In the genomic region with DNA sequence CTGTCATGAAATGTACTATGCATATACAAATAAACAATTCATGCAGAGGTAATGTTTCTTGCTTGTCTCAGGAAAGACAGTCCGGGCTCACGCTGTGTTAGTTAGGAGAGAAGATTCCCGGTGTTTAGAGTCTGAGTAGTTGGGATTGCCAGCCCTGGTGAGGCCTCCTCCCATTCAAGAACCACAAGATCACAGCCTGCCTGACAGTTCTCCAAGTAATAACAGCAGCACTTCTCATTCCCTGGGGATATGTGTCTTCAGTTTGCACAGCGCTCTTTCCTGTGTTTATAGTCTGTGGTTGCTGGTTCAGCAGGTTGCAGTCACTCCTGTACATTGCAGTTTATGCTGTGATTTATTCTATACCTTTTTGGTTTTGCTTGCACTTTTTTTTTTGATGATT, we compare ENCODE assay signal across 28 mouse cellular contexts.
DNase-seq lines count a peak whose midpoint lies in the region; ATAC-seq and TF ChIP-seq lines count a peak whose summit lies in the region.
"Had no signal": no experiment of that assay in that cellular context is flagged by ENCODE, and none has a peak within 500 bp of the region (broad histone marks: within the 10 kb centered on the region; RNA-seq: fewer than 3 reads in every experiment).

No protein-coding gene starts in this region.

- no peak for TF ChIP-seq CTCF in forebrain, postnatal 0 days (IDR thresholded peaks at IDR 0.05; ENCODE audit: low read depth)
- no peak for TF ChIP-seq CTCF in midbrain, postnatal 0 days (IDR thresholded peaks at IDR 0.05)
- no peak for TF ChIP-seq CTCF in cerebellum, adult 2 months (IDR thresholded peaks at IDR 0.05; ENCODE audit: borderline replicate concordance, insufficient read depth, low read depth, low read length)

- no peaks in the 10 kb centered on the region for H3K27me3 ChIP-seq in forebrain, embryonic 14.5 days (replicated peaks; ENCODE audit: control insufficient read depth, insufficient read depth, low read length)
- H3K27me3 ChIP-seq in forebrain, postnatal 0 days (ENCODE audit: insufficient read depth, low read length), result no peaks in the 10 kb centered on the region
- H3K27me3 ChIP-seq in kidney, embryonic 14.5 days (ENCODE audit: control insufficient read depth, insufficient read depth, low read length), result no peaks in the 10 kb centered on the region
- no peaks in the 10 kb centered on the region for H3K27me3 ChIP-seq in midbrain, postnatal 0 days (ENCODE audit: insufficient read depth, low read length)
- H3K27me3 ChIP-seq in midbrain, embryonic 10.5 days (ENCODE audit: low read depth, poor library complexity, severe bottlenecking), result no peaks in the 10 kb centered on the region
- no peaks in the 10 kb centered on the region; the same call in 1 of the 2 replicates for H3K27me3 ChIP-seq in cerebellum, adult 2 months (ENCODE audit: control insufficient read depth, insufficient read depth, low read length)
- H3K27me3 ChIP-seq: embryonic facial prominence, embryonic 15.5 days; forebrain, embryonic 13.5 days; heart, embryonic 15.5 days; hindbrain, embryonic 12.5 days; limb, embryonic 13.5 days; lung, embryonic 15.5 days; midbrain, embryonic 13.5 days had no signal

- no peaks in the 10 kb centered on the region for H3K4me1 ChIP-seq in forebrain, embryonic 14.5 days (ENCODE audit: control insufficient read depth, insufficient read depth, low read length)
- no peaks in the 10 kb centered on the region for H3K4me1 ChIP-seq in forebrain, postnatal 0 days (ENCODE audit: insufficient read depth)
- H3K4me1 ChIP-seq in kidney, embryonic 14.5 days (ENCODE audit: control insufficient read depth, insufficient read depth, low read length), result 0 out of 2 replicates have a peak, but pooled peaks cover 6% of the 10 kb centered on the region
- no peaks in the 10 kb centered on the region for H3K4me1 ChIP-seq in midbrain, postnatal 0 days (ENCODE audit: insufficient read depth, low read length)
- 0 out of 2 replicates have a peak, but pooled peaks cover 3% of the 10 kb centered on the region for H3K4me1 ChIP-seq in midbrain, embryonic 10.5 days
- no peaks in the 10 kb centered on the region for H3K4me1 ChIP-seq in cerebellum, adult 2 months (ENCODE audit: control insufficient read depth, insufficient read depth, low read length)
- H3K4me1 ChIP-seq: forebrain, embryonic 13.5 days; heart, embryonic 15.5 days; midbrain, embryonic 13.5 days had no signal

- 82% methylated on average over 4 of the region's 4 CpGs for WGBS in forebrain, embryonic 14.5 days
- WGBS in forebrain, postnatal 0 days, result 71% methylated on average over 4 of the region's 4 CpGs
- 67% methylated on average over 4 of the region's 4 CpGs for WGBS in kidney, embryonic 14.5 days
- WGBS in midbrain, postnatal 0 days, result 53% methylated on average over 4 of the region's 4 CpGs
- WGBS in midbrain, embryonic 10.5 days, result 76% methylated on average over 4 of the region's 4 CpGs
- WGBS in cerebellum, adult 2 months, result 61% methylated on average over 4 of the region's 4 CpGs

- no peak for ATAC-seq in forebrain, embryonic 14.5 days
- ATAC-seq in forebrain, postnatal 0 days, result no peak
- 0 out of 2 replicates have a peak, but pooled peaks have one; percentile 24 for ATAC-seq in kidney, embryonic 14.5 days (ENCODE audit: low FRiP score, low TSS enrichment)
- ATAC-seq in midbrain, postnatal 0 days (ENCODE audit: low FRiP score), result no peak
- ATAC-seq: forebrain, embryonic 13.5 days; midbrain, embryonic 13.5 days had no signal

- no peaks in the 10 kb centered on the region for H3K9me3 ChIP-seq in forebrain, embryonic 14.5 days (replicated peaks; ENCODE audit: control insufficient read depth, low read length)
- H3K9me3 ChIP-seq in forebrain, postnatal 0 days (ENCODE audit: low read length), result no peaks in the 10 kb centered on the region
- H3K9me3 ChIP-seq in kidney, embryonic 14.5 days (ENCODE audit: control insufficient read depth, low read length), result no peaks in the 10 kb centered on the region
- no peaks in the 10 kb centered on the region for H3K9me3 ChIP-seq in midbrain, postnatal 0 days (ENCODE audit: low read length)
- H3K9me3 ChIP-seq in midbrain, embryonic 10.5 days (replicated peaks), result no peaks in the 10 kb centered on the region
- H3K9me3 ChIP-seq: embryonic facial prominence, embryonic 15.5 days; forebrain, embryonic 13.5 days; G1E; heart, embryonic 10.5 days; heart, embryonic 15.5 days; hindbrain, embryonic 12.5 days; limb, embryonic 13.5 days; lung, embryonic 15.5 days; megakaryocyte, embryonic 14.5 days; midbrain, embryonic 13.5 days had no signal

- H3K9ac ChIP-seq in forebrain, embryonic 14.5 days (ENCODE audit: low read length), result no peak overlapping the region
- H3K9ac ChIP-seq in forebrain, postnatal 0 days, result no peak overlapping the region
- no peak overlapping the region for H3K9ac ChIP-seq in kidney, embryonic 14.5 days (ENCODE audit: low read depth, low read length)
- H3K9ac ChIP-seq in midbrain, postnatal 0 days (replicated peaks; ENCODE audit: low read length, poor library complexity, severe bottlenecking), result no peak overlapping the region
- H3K9ac ChIP-seq: embryonic facial prominence, embryonic 15.5 days; forebrain, embryonic 13.5 days; heart, embryonic 15.5 days; hindbrain, embryonic 12.5 days; limb, embryonic 13.5 days; lung, embryonic 15.5 days; midbrain, embryonic 13.5 days had no signal

- H3K27ac ChIP-seq in forebrain, embryonic 14.5 days (ENCODE audit: low read depth, low read length), result no peak overlapping the region
- no peak overlapping the region for H3K27ac ChIP-seq in forebrain, postnatal 0 days (ENCODE audit: low read depth, low read length)
- H3K27ac ChIP-seq in kidney, embryonic 14.5 days (ENCODE audit: low read depth, low read length), result no peak overlapping the region
- H3K27ac ChIP-seq in midbrain, postnatal 0 days (ENCODE audit: low read depth, low read length), result no peak overlapping the region
- no peak overlapping the region for H3K27ac ChIP-seq in midbrain, embryonic 10.5 days (replicated peaks)
- H3K27ac ChIP-seq in cerebellum, adult 2 months (ENCODE audit: insufficient read depth, low read length), result no peak overlapping the region
- H3K27ac ChIP-seq: embryonic facial prominence, embryonic 15.5 days; forebrain, embryonic 13.5 days; heart, embryonic 10.5 days; heart, embryonic 15.5 days; hindbrain, embryonic 12.5 days; layer of hippocampus, adult 2 months; left cerebral cortex, adult 2 months; limb, embryonic 13.5 days; lung, embryonic 15.5 days; midbrain, embryonic 13.5 days had no signal

- no peak overlapping the region for H3K4me3 ChIP-seq in forebrain, embryonic 14.5 days (ENCODE audit: low read depth, low read length)
- no peak overlapping the region for H3K4me3 ChIP-seq in forebrain, postnatal 0 days (ENCODE audit: low read depth, low read length)
- no peak overlapping the region for H3K4me3 ChIP-seq in kidney, embryonic 14.5 days (ENCODE audit: low read length)
- no peak overlapping the region for H3K4me3 ChIP-seq in midbrain, postnatal 0 days (ENCODE audit: low read depth, low read length)
- no peak overlapping the region for H3K4me3 ChIP-seq in midbrain, embryonic 10.5 days
- no peak overlapping the region for H3K4me3 ChIP-seq in cerebellum, adult 2 months (replicated peaks; ENCODE audit: insufficient read depth, low read depth, low read length)
- H3K4me3 ChIP-seq: embryonic facial prominence, embryonic 15.5 days; forebrain, embryonic 13.5 days; heart, embryonic 10.5 days; heart, embryonic 15.5 days; hindbrain, embryonic 12.5 days; layer of hippocampus, adult 2 months; left cerebral cortex, adult 2 months; limb, embryonic 13.5 days; lung, embryonic 15.5 days; megakaryocyte, embryonic 14.5 days; midbrain, embryonic 13.5 days had no signal

- H3K4me2 ChIP-seq in forebrain, embryonic 14.5 days (ENCODE audit: low read length), result no peak overlapping the region
- H3K4me2 ChIP-seq in forebrain, postnatal 0 days (ENCODE audit: low read depth), result no peak overlapping the region
- H3K4me2 ChIP-seq in kidney, embryonic 14.5 days (replicated peaks; ENCODE audit: low read depth, low read length), result no peak overlapping the region
- H3K4me2 ChIP-seq in midbrain, postnatal 0 days (ENCODE audit: low read depth, low read length, poor library complexity, severe bottlenecking), result no peak overlapping the region
- H3K4me2 ChIP-seq: embryonic facial prominence, embryonic 15.5 days; forebrain, embryonic 13.5 days; heart, embryonic 15.5 days; hindbrain, embryonic 12.5 days; limb, embryonic 13.5 days; liver, embryonic 11.5 days; lung, embryonic 15.5 days; midbrain, embryonic 13.5 days had no signal

- TF ChIP-seq POLR2A in cerebellum, adult 2 months (IDR thresholded peaks at IDR 0.05; ENCODE audit: borderline replicate concordance, insufficient read depth, low read length), result no peak

- H3K36me3 ChIP-seq in forebrain, embryonic 14.5 days (ENCODE audit: control insufficient read depth, insufficient read depth, low read length), result no peaks in the 10 kb centered on the region
- no peaks in the 10 kb centered on the region for H3K36me3 ChIP-seq in forebrain, postnatal 0 days (ENCODE audit: insufficient read depth)
- no peaks in the 10 kb centered on the region for H3K36me3 ChIP-seq in kidney, embryonic 14.5 days (ENCODE audit: control insufficient read depth, insufficient read depth, low read length)
- H3K36me3 ChIP-seq in midbrain, postnatal 0 days (ENCODE audit: insufficient read depth, low read length), result no peaks in the 10 kb centered on the region
- no peaks in the 10 kb centered on the region for H3K36me3 ChIP-seq in midbrain, embryonic 10.5 days
- H3K36me3 ChIP-seq: embryonic facial prominence, embryonic 15.5 days; G1E; heart, embryonic 10.5 days; heart, embryonic 15.5 days; hindbrain, embryonic 12.5 days; limb, embryonic 13.5 days; lung, embryonic 15.5 days; midbrain, embryonic 13.5 days had no signal

- peak; percentile 14 for DNase-seq in forebrain, embryonic 14.5 days (ENCODE audit: low spot score)
- no peak for DNase-seq in forebrain, postnatal 0 days
- DNase-seq in kidney, postnatal 14 days, result no peak
- peak; percentile 26 for DNase-seq in midbrain, postnatal 0 days (ENCODE audit: low spot score)
- DNase-seq in midbrain, embryonic 10.5 days (ENCODE audit: low spot score), result no peak
- DNase-seq in cerebellum, adult 2 months, result no peak
- DNase-seq: adrenal gland, postnatal 14 days; cerebellum, adult 11-12 months; gastrocnemius, postnatal 25 days; heart, adult 11 months; lung, postnatal 4 days; right cerebral cortex, postnatal 25 days; spleen, adult 18-20 months; thymus, postnatal 25 days had no signal

Comparison
In these comparisons a context has a peak if more than half of its experiments do, and no peak if none do; other contexts are left out.
1. DNase-seq: peak in forebrain, embryonic 14.5 days (single experiment) and midbrain, postnatal 0 days (single experiment); none in forebrain, postnatal 0 days (single experiment), kidney, postnatal 14 days (single experiment), midbrain, embryonic 10.5 days (single experiment) and cerebellum, adult 2 months (0 of 2).